Mouse (Mus musculus) forebrain, embryonic 14.5 days (tissue): ENCODE measurements at regions not wholly inside any gene's neighbourhood (a gene's known extent, or its start where the extent isn't known, plus 50 kb on each side); places are given as distances from the start of the nearest gene placed in this dataset.

Experiments
- ATAC-seq: fragments of 200-750 bp; cut with Nextera tagmentation; 2 replicates; pipeline ENCODE4 v1.8.0; 2017; ENCODE audit warnings: mild to moderate bottlenecking, moderate library complexity
- DNase-seq: peaks from one replicate; pipeline ENCODE4 v3.0.0-alpha.2; 2015; ENCODE audit warnings: low spot score
- H3K27ac ChIP-seq: fragments of 300-500 bp; sonication (generic); 2 replicates; pipeline ENCODE4 v1.5.1; 2014; ENCODE audit warnings: low read depth, mild to moderate bottlenecking, control low read depth, low read length, moderate library complexity
- H3K27me3 ChIP-seq: fragments of 300-500 bp; sonication (generic); replicated peaks from 2 replicates; pipeline ENCODE4 v1.6.1; 2014; ENCODE audit warnings: low read length, control low read depth, mixed read lengths; ENCODE audit not compliant: control insufficient read depth, insufficient read depth
- H3K36me3 ChIP-seq: fragments of 300-500 bp; sonication (generic); 2 replicates; pipeline ENCODE4 v1.6.1; 2014; ENCODE audit warnings: low read length, control low read depth; ENCODE audit not compliant: control insufficient read depth, insufficient read depth
- H3K4me1 ChIP-seq: fragments of 300-500 bp; sonication (generic); 2 replicates; pipeline ENCODE4 v1.6.1; 2014; ENCODE audit warnings: antibody characterized with exemption, low read length, control low read depth; ENCODE audit not compliant: control insufficient read depth, insufficient read depth
- H3K4me2 ChIP-seq: fragments of 300-500 bp; sonication (generic); 2 replicates; pipeline ENCODE4 v1.6.1; 2014; ENCODE audit warnings: mild to moderate bottlenecking, control low read depth, low read length
- H3K4me3 ChIP-seq: fragments of 300-500 bp; sonication (generic); 2 replicates; pipeline ENCODE4 v1.5.1; 2014; ENCODE audit warnings: low read depth, low read length, control low read depth
- H3K9ac ChIP-seq: fragments of 300-500 bp; sonication (generic); 2 replicates; pipeline ENCODE4 v1.6.1; 2014; ENCODE audit warnings: mild to moderate bottlenecking, low read length, control low read depth, moderate library complexity
- H3K9me3 ChIP-seq: fragments of 300-500 bp; sonication (generic); replicated peaks from 2 replicates; pipeline ENCODE4 v1.6.1; 2016; ENCODE audit warnings: low read length, control low read depth, mixed read lengths; ENCODE audit not compliant: control insufficient read depth
- WGBS: fragments of 180-500 bp; shearing (Covaris S2); extraction: QIAGEN DNeasy Blood & Tissue Kit; methylation state at CpG from one replicate; pipeline ENCODE4 v1.1.7; 2014; 5-methylcytosine and 5-hydroxymethylcytosine counted together

DNA sequence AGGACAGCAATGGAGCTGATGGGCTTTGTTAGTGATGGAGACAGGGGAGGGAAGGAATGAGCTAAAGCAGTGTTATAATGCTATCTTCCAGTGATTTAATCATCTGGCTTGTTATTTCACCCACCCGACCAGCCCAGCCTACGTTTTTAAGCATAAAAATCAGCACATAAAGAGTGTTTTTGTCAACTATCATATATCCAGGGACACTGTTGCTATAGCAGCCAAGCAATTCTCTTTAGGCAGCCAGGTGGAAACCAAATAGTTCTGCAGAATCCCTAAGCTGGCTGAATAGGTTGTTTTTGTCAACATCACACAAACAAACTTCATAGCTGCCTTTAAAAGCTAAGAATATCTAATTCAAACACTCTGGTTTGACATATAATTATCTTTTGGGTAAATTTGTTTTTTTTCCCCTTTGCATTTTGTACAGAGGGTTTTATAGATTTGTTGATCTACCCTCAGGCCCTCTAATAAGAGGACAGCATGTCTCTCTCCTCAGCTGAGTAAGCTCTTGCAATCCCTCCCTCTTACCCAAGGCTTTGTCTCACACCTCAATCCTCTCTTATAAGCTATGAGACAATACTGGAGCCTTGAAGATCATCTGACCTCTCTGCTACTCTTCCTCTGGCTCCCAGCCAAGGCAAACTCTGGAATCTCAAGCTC, 104.7 kb upstream of the Camk2d start:
- H3K4me1 ChIP-seq: no peaks in the 10 kb centered on the region
- H3K9ac ChIP-seq: no peak overlapping the region
- no peak overlapping the region for H3K4me2 ChIP-seq
- no peak overlapping the region for H3K4me3 ChIP-seq
- no peak overlapping the region for H3K27ac ChIP-seq
- ATAC-seq: no peak
- no peaks in the 10 kb centered on the region for H3K36me3 ChIP-seq
- H3K27me3 ChIP-seq: no peaks in the 10 kb centered on the region
- peak; percentile 23 for DNase-seq
- 8% methylated on average over 2 of the region's 2 CpGs for WGBS
- H3K9me3 ChIP-seq: no peaks in the 10 kb centered on the region

DNA sequence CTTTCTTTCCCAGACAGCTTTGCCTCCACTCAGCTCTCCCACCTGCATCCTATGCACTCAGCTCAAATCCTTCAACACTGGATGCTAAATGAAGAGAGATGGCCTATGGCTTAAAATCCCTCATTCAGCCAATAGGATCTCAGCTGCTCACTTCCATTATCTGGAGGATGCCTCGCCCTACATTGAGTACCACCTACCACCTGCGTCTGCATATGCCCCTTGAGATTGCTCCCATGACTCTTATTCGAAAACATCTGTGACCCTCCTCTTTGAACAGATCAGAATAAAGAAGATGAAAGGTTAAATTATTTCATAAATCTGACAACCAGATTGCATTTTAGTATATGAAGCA, 104.2 kb upstream of the Camk2d start:
- no peak overlapping the region for H3K27ac ChIP-seq
- H3K4me1 ChIP-seq: no peaks in the 10 kb centered on the region
- H3K4me3 ChIP-seq: no peak overlapping the region
- no peaks in the 10 kb centered on the region for H3K27me3 ChIP-seq
- H3K4me2 ChIP-seq: no peak overlapping the region
- no peak overlapping the region for H3K9ac ChIP-seq
- no peak for DNase-seq
- no peaks in the 10 kb centered on the region for H3K9me3 ChIP-seq
- 88% methylated on average over 3 of the region's 3 CpGs for WGBS
- no peak for ATAC-seq
- H3K36me3 ChIP-seq: no peaks in the 10 kb centered on the region

DNA sequence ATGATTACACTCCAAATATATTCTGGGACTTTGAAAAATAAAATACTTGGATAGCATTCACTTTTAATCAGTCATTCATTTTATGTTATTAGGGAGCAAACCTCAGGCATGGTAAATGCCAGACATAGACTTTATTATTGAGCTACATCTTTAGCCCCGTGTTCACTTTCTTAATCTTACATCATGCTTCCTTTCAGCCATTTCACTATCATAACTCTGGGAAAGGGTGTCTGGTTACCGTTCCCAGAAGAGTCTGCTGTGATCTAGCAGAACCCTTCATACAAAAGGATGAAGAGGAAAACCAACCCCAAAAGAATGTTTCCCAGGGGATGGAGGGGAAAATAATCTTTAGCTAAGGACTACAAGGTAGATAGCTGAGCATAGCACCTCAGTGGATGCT, 97.3 kb upstream of the Camk2d start:
- ATAC-seq (no peak), DNase-seq (no peak)
- Histone ChIP-seq H3K4me3 (no peak overlapping the region), H3K9ac (no peak overlapping the region), H3K36me3 (no peaks in the 10 kb centered on the region), H3K4me2 (no peak overlapping the region), H3K27ac (no peak overlapping the region), H3K9me3 (no peaks in the 10 kb centered on the region), H3K27me3 (no peaks in the 10 kb centered on the region), H3K4me1 (no peaks in the 10 kb centered on the region)
- 65% methylated on average over 2 of the region's 2 CpGs for WGBS

DNA sequence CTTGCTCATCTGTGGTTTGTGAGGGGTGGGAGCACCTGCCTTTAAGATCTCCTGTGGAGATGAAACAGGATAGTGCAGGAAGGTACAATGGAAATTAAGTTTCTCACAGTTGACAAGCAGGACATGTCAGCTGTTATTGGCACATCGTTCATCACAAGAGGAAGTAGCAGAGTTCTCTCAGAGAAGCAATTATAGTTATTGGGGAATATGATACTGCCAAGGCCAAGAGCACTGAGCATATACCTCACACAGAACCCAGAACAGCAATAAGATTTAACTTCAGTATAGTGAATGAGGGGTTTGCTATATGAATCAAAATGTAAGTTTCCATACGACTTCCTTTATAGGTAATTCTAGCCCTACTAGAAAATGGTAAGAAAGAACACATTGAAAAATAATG, 95.9 kb upstream of the Camk2d start:
- Histone ChIP-seq H3K4me3 (no peak overlapping the region), H3K27ac (no peak overlapping the region), H3K36me3 (no peaks in the 10 kb centered on the region), H3K27me3 (no peaks in the 10 kb centered on the region), H3K4me2 (no peak overlapping the region), H3K9ac (no peak overlapping the region), H3K4me1 (no peaks in the 10 kb centered on the region), H3K9me3 (no peaks in the 10 kb centered on the region)
- ATAC-seq: no peak
- DNase-seq: no peak
- WGBS: 84% methylated on average over 2 of the region's 2 CpGs

GRCm38 (mm10) chr3:126501826-126502225, 94.3 kb upstream of the Camk2d start:
- Histone ChIP-seq H3K4me3 (no peak overlapping the region), H3K9me3 (no peaks in the 10 kb centered on the region), H3K27me3 (no peaks in the 10 kb centered on the region), H3K9ac (no peak overlapping the region), H3K27ac (no peak overlapping the region), H3K4me1 (no peaks in the 10 kb centered on the region), H3K36me3 (no peaks in the 10 kb centered on the region), H3K4me2 (no peak overlapping the region)
- no peak for ATAC-seq
- WGBS: 92% methylated on average over 2 of the region's 2 CpGs
- no peak for DNase-seq

GRCm38 (mm10) chr3:126505685-126506084, 90.4 kb upstream of the Camk2d start:
- no peak overlapping the region for H3K9ac ChIP-seq

GRCm38 (mm10) chr3:126514842-126515241, 81.3 kb upstream of the Camk2d start:
- Histone ChIP-seq H3K36me3 (no peaks in the 10 kb centered on the region), H3K4me2 (no peak overlapping the region), H3K27ac (no peak overlapping the region), H3K9ac (no peak overlapping the region), H3K27me3 (no peaks in the 10 kb centered on the region), H3K4me1 (no peaks in the 10 kb centered on the region), H3K4me3 (no peak overlapping the region), H3K9me3 (0 out of 2 replicates have a peak, but pooled peaks cover 3% of the 10 kb centered on the region)
- WGBS: 16% methylated on average over 2 of the region's 2 CpGs
- DNase-seq: peak; percentile 50
- no peak for ATAC-seq

More at GRCm38 (mm10) chr3:126505685-126506084, 90.4 kb upstream of the Camk2d start:
- Histone ChIP-seq H3K4me1 (no peaks in the 10 kb centered on the region), H3K4me2 (no peak overlapping the region), H3K27ac (no peak overlapping the region), H3K27me3 (no peaks in the 10 kb centered on the region), H3K4me3 (no peak overlapping the region), H3K36me3 (no peaks in the 10 kb centered on the region), H3K9me3 (0 out of 2 replicates have a peak, but pooled peaks cover 3% of the 10 kb centered on the region)
- ATAC-seq (no peak), DNase-seq (no peak)
- 78% methylated on average over 1 of the region's 1 CpGs for WGBS

- H3K9me3 ChIP-seq: no peaks in the 10 kb centered on the region
- peak; percentile 14 for DNase-seq
- no peaks in the 10 kb centered on the region for H3K4me1 ChIP-seq
- ATAC-seq: no peak; the same call in 1 of the 2 replicates
- H3K36me3 ChIP-seq: no peaks in the 10 kb centered on the region
- H3K27ac ChIP-seq: no peak overlapping the region
- no peak overlapping the region for H3K4me2 ChIP-seq
- H3K4me3 ChIP-seq: no peak overlapping the region
- no peaks in the 10 kb centered on the region for H3K27me3 ChIP-seq
- WGBS: 36% methylated on average over 7 of the region's 7 CpGs
- H3K9ac ChIP-seq: no peak overlapping the region
These were observed 61.8 kb upstream of the Camk2d start for GRCm38 (mm10) chr3:126534118-126534820.

DNA sequence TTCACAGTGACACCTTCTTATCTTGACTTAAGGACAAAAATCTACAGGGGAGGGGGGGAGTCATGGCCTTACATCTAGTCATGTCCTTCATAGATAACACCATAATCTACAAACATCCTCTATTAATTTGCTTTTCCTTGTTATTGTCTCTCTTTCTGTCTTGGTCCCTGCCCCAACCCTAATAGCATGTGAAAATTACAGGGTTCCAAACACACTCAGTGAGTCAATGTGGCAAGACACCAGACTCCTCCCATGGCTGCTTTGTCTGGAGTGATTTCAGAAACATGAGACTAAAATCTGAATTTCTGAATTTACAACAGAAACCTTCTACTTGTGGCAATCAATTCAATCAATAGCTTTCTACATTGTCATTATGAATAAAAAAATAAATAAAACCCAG, 60.8 kb upstream of the Camk2d start:
- Histone ChIP-seq H3K27me3 (no peaks in the 10 kb centered on the region), H3K36me3 (no peaks in the 10 kb centered on the region), H3K4me1 (no peaks in the 10 kb centered on the region), H3K9ac (no peak overlapping the region), H3K4me3 (no peak overlapping the region), H3K27ac (no peak overlapping the region), H3K9me3 (no peaks in the 10 kb centered on the region), H3K4me2 (no peak overlapping the region)
- ATAC-seq: no peak
- DNase-seq: no peak
